Mouse (Mus musculus) limb, embryonic 11.5 days (tissue): ENCODE results near the gene Dip2c. TPM values are rescaled to one million over a fixed set of nuclear protein-coding genes. Genes with fewer than 3 reads are reported as not detected.

ENCODE experiments used
- ATAC-seq: fragments of 200-750 bp; cut with Nextera tagmentation; 2 replicates; pipeline ENCODE4 v1.8.0; 2017; ENCODE audit warnings: low read depth; ENCODE audit not compliant: insufficient number of reproducible peaks, low FRiP score, low TSS enrichment
- DNase-seq: peaks from one replicate; pipeline ENCODE4 v3.0.0-alpha.2; 2015; ENCODE audit warnings: low spot score
- H3K27ac ChIP-seq: fragments of 300-500 bp; sonication (generic); replicated peaks from 2 replicates; pipeline ENCODE4 v1.5.1; 2014; ENCODE audit warnings: low read depth, mild to moderate bottlenecking, low read length
- H3K27me3 ChIP-seq: fragments of 300-500 bp; sonication (generic); 2 replicates; pipeline ENCODE4 v1.6.1; 2014; ENCODE audit warnings: mild to moderate bottlenecking, low read length, mixed read lengths; ENCODE audit not compliant: control insufficient read depth, insufficient read depth
- H3K36me3 ChIP-seq: fragments of 300-500 bp; sonication (generic); 2 replicates; pipeline ENCODE4 v1.6.1; 2014; ENCODE audit warnings: mild to moderate bottlenecking, low read length, moderate library complexity, mixed read lengths; ENCODE audit not compliant: control insufficient read depth, insufficient read depth
- H3K4me1 ChIP-seq: fragments of 300-500 bp; sonication (generic); 2 replicates; pipeline ENCODE4 v1.6.1; 2014; ENCODE audit warnings: low read length, mixed read lengths; ENCODE audit not compliant: control insufficient read depth, insufficient read depth
- H3K4me2 ChIP-seq: fragments of 300-500 bp; sonication (generic); 2 replicates; pipeline ENCODE4 v1.6.1; 2014; ENCODE audit warnings: low read depth, mild to moderate bottlenecking, moderate library complexity; ENCODE audit not compliant: severe bottlenecking
- H3K4me3 ChIP-seq: fragments of 300-500 bp; sonication (generic); 2 replicates; pipeline ENCODE4 v1.5.1; 2014; ENCODE audit warnings: low read depth, low read length
- H3K9ac ChIP-seq: fragments of 300-500 bp; sonication (generic); 2 replicates; pipeline ENCODE4 v1.6.1; 2014; ENCODE audit warnings: mild to moderate bottlenecking, low read length
- H3K9me3 ChIP-seq: fragments of 300-500 bp; sonication (generic); 2 replicates; pipeline ENCODE4 v1.6.1; 2016; ENCODE audit warnings: low read length; ENCODE audit not compliant: control insufficient read depth
- WGBS: fragments of 180-500 bp; shearing (Covaris S2); extraction: QIAGEN DNeasy Blood & Tissue Kit; methylation state at CpG from one replicate; pipeline ENCODE4 v1.1.7; 2014; 5-methylcytosine and 5-hydroxymethylcytosine counted together
- polyA plus RNA-seq: library from polyadenylated mRNA; unstranded; fragments of >200 nt; fragmentation: Nextera tagmentation; extraction: Ambion mirVana; gene quantifications from 2 replicates; pipeline ENCODE4 v1.2.1, GENCODE M21; 2014

Gene Dip2c
- polyA plus RNA-seq, 1 experiment from 2014 or later, result 5.5 TPM

DNA sequence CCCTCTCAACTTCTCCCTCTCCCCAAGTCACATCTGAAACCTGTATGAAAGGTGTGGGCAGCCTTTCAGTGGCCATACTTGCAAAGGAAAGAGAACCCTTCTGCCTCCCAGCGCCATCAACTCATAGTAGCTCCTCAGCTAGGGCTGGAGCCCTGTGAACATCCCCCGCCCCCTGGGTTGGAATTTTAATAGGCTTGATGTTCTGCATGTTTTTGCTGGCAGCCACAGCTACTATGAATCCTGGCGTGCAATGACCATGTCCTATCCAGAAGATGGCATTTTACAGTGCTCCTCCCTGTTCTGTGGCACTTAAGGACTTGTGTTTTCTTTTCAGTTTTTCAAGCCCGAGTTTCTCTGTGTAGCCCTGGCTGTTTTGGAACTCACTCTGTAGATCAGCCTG, 166.7 kb downstream of the Dip2c start:
- Histone ChIP-seq H3K4me2 (no peak overlapping the region), H3K4me1 (no peaks in the 10 kb centered on the region), H3K27me3 (no peaks in the 10 kb centered on the region), H3K9me3 (no peaks in the 10 kb centered on the region), H3K36me3 (no peaks in the 10 kb centered on the region), H3K27ac (no peak overlapping the region), H3K4me3 (no peak overlapping the region), H3K9ac (no peak overlapping the region)
- 85% methylated on average over 4 of the region's 4 CpGs for WGBS
- DNase-seq, result no peak
- ATAC-seq, result no peak

GRCm38 (mm10) chr13:9445533-9446294, 169.4 kb downstream of the Dip2c start:
- DNase-seq (no peak), ATAC-seq (no peak)
- H3K27me3 ChIP-seq, result no peaks in the 10 kb centered on the region
- no peak overlapping the region for H3K4me2 ChIP-seq
- H3K27ac ChIP-seq, result no peak overlapping the region
- H3K36me3 ChIP-seq, result no peaks in the 10 kb centered on the region
- H3K9ac ChIP-seq, result no peak overlapping the region
- WGBS, result 87% methylated on average over 6 of the region's 6 CpGs
- H3K4me3 ChIP-seq, result no peak overlapping the region
- no peaks in the 10 kb centered on the region for H3K4me1 ChIP-seq
- H3K9me3 ChIP-seq, result no peaks in the 10 kb centered on the region

DNA sequence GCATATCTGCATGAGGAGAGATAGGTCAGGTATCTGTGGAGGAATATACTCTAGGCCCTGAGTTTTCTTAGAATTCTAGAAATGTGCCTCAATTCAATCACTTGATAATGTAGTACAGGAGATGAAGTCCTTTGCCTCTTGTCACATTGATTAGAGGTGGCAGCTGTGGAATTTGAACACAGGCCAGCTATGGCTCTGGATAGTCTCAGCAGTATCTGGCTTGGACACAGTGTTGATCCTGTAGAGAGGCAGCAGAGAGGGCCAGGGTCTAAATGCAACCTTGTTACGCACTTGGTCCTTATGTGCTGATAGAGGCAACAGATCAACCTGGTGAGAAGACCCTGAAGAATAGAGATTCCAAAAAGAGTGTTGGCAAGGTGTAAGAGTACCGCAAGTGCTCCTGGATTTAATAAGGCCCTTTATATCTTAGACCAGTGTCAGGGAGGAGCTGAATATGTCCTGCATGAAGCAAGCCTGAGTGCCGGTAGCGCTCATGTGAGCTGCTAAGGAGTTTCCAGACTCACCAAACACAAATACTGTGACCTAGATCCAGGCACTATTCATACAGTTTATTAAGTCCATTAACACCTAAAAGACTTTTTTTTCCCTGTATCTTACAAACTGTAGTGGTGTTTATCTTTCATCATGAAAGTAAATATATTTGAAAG, 170.3 kb downstream of the Dip2c start:
- Histone ChIP-seq H3K4me1 (no peaks in the 10 kb centered on the region), H3K9me3 (no peaks in the 10 kb centered on the region), H3K9ac (no peak overlapping the region), H3K4me2 (no peak overlapping the region), H3K27ac (no peak overlapping the region), H3K36me3 (no peaks in the 10 kb centered on the region), H3K27me3 (no peaks in the 10 kb centered on the region), H3K4me3 (no peak overlapping the region)
- DNase-seq (no peak), ATAC-seq (no peak)
- 93% methylated on average over 4 of the region's 4 CpGs for WGBS

DNA sequence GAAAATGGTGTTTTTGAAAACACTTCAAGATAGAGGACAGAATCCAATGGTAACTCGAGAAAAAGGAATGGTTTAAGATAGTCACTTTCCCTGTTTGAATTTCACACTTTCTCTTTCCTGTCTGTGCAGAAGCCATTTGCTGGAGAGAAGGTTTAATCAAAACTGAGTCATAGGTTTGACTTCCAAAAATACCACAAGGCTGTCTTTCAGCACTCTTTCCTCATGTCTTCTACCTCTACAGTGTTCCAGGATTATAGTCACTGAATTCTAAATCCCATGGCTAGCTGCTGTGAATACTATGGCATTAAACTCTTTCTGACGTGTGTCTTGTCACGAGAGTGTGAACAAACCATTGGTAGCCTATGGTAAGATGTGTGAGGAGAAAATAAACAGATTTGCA, 173.9 kb downstream of the Dip2c start:
- no peaks in the 10 kb centered on the region for H3K9me3 ChIP-seq
- no peaks in the 10 kb centered on the region for H3K27me3 ChIP-seq
- H3K36me3 ChIP-seq, result no peaks in the 10 kb centered on the region
- DNase-seq (no peak), ATAC-seq (no peak)
- no peak overlapping the region for H3K4me2 ChIP-seq
- H3K4me3 ChIP-seq, result no peak overlapping the region
- no peak overlapping the region for H3K27ac ChIP-seq
- H3K4me1 ChIP-seq, result no peaks in the 10 kb centered on the region
- H3K9ac ChIP-seq, result no peak overlapping the region
- 76% methylated on average over 3 of the region's 3 CpGs for WGBS

DNA sequence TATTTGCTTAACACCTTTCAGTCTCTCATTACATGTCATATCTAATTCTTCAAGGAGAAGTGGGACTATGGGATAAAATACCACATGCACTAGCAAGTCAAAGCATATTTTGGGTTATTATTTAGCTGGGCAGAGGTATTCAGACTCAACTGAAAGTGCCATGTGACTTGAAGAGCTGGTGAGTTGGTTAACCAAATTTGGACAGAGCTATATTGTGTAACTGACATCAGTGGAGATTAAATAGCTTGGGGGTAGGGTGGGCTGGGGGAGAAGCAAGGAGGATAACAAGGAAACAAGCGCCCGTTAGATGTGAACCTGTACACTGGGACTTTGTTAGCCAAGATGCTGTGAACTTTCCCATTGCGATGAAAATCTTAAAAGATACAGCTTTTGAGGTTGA, 175.6 kb downstream of the Dip2c start:
- WGBS, result 94% methylated on average over 3 of the region's 3 CpGs
- H3K4me2 ChIP-seq, result no peak overlapping the region
- ATAC-seq (no peak), DNase-seq (no peak)
- no peak overlapping the region for H3K4me3 ChIP-seq
- no peak overlapping the region for H3K27ac ChIP-seq
- no peak overlapping the region for H3K9ac ChIP-seq
- no peaks in the 10 kb centered on the region for H3K9me3 ChIP-seq
- no peaks in the 10 kb centered on the region for H3K4me1 ChIP-seq
- no peaks in the 10 kb centered on the region for H3K36me3 ChIP-seq
- H3K27me3 ChIP-seq, result no peaks in the 10 kb centered on the region

- 67% methylated on average over 4 of the region's 4 CpGs for WGBS
- Histone ChIP-seq H3K4me3 (no peak overlapping the region), H3K4me1 (no peaks in the 10 kb centered on the region), H3K9me3 (no peaks in the 10 kb centered on the region), H3K36me3 (no peaks in the 10 kb centered on the region), H3K27me3 (no peaks in the 10 kb centered on the region), H3K4me2 (no peak overlapping the region), H3K27ac (no peak overlapping the region), H3K9ac (no peak overlapping the region)
- DNase-seq (no peak), ATAC-seq (no peak)
Observed at GRCm38 (mm10) chr13:9454426-9455177, 178.3 kb downstream of the Dip2c start.

DNA sequence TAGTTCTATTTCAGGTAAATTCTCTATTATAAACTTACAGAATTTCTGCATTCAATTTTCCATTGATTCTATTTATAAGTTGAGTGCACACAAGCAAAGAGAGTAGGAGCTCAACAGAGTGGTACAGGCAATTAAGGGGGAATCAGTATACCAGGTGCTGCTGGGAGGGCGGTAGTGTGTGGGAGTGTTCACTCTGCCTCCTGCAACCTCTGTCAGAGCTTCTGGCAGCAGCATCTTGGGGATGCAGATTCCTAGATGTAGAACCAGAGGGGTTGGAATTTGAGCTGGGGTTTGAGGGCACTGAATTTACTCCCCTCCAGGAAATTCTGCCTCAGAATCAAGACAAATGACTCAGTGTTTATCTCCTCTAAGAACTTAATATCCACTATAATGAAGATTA, 179.7 kb downstream of the Dip2c start:
- WGBS, result 59% methylated on average over 1 of the region's 1 CpGs
- DNase-seq (no peak), ATAC-seq (no peak)
- Histone ChIP-seq H3K4me1 (no peaks in the 10 kb centered on the region), H3K4me2 (no peak overlapping the region), H3K9me3 (no peaks in the 10 kb centered on the region), H3K27me3 (no peaks in the 10 kb centered on the region), H3K4me3 (no peak overlapping the region), H3K27ac (no peak overlapping the region), H3K36me3 (no peaks in the 10 kb centered on the region), H3K9ac (no peak overlapping the region)

DNA sequence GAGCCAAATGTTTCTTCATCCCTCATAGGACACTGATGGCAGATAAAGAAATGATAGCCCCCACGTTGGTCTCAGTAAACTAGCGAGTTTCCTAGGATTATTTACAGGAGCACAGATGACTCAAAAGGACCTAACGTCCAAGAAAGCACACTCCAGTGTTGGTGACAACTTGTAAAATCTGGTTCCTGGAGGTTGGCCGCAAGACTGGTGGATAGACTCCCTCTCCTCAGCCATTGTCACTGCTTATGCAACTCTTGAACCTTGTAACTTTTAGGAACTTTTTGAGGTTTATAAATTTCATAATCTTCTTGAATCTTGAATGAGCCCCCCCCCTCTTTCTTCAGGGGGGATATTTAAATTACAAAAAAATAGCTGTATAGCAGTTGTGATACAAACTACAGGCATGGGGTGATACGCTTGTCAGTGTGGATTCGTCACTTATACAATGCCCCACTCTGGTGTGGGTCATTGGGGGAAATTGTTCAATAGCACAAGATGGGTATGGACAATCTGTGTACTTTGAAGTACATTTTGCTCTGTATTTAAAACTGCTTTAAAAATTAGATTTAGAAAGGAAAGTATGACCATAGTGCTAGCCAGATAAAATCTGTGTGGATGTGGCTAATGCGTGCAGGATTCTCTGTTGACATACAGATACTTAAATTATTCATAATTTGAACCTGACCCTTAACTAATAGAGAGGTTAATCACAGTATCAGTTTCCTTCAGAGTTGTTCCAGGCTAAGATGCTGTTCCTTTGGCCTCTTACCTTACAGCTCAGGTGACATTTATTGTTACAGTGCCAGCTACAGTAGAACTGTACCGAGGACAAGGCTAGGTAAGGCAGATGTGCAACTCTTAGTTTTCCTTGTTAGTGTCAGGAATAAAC, 181.3 kb downstream of the Dip2c start:
- no peaks in the 10 kb centered on the region for H3K36me3 ChIP-seq
- H3K4me1 ChIP-seq, result no peaks in the 10 kb centered on the region
- no peaks in the 10 kb centered on the region for H3K9me3 ChIP-seq
- H3K27me3 ChIP-seq, result no peaks in the 10 kb centered on the region
- ATAC-seq, result no peak
- H3K27ac ChIP-seq, result no peak overlapping the region
- no peak overlapping the region for H3K4me3 ChIP-seq
- no peak for DNase-seq
- 91% methylated on average over 8 of the region's 8 CpGs for WGBS
- no peak overlapping the region for H3K9ac ChIP-seq
- H3K4me2 ChIP-seq, result no peak overlapping the region
